Mouse (Mus musculus): ENCODE data around the gene Asf1b.

The Asf1b gene

DNA sequence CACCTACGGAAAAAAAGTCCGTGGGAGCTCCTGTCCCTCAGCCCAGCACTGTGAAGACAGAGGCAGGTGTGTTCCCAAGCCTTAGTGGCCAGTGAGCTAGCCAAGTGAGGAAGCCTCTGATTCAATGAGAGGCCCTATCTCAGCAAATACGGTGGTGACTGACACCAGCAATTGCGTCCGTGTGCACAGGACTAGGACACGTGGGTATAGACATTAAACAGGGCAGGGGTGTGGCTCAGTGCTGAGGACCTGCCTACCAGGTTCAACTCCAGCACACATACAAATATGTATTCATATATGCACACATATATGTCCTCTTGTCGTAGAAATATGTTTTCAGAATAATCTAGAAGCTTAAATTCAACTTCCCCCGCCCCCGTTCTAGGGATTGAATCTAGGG is 64.4 kb downstream of the Asf1b start:
- no peak for DNase-seq (ENCODE audit: low spot score in 2 of 2)

Data from frontal cortex, postnatal 14 days (tissue).